Mouse (Mus musculus) liver, postnatal 0 days (tissue): Measurements from ENCODE around the gene Rfx4. TPM values are rescaled to one million over a fixed set of nuclear protein-coding genes. Genes with fewer than 3 reads are reported as not detected.

Experiments
- ATAC-seq: fragments of 200-750 bp; cut with Nextera tagmentation; 2 replicates; pipeline ENCODE4 v1.8.0; 2017; ENCODE audit warnings: mild to moderate bottlenecking, moderate library complexity
- DNase-seq: peaks from one replicate; pipeline ENCODE4 v3.0.0-alpha.2; 2016
- H3K27ac ChIP-seq: fragments of 300-500 bp; sonication (generic); 2 replicates; pipeline ENCODE4 v1.5.1; 2014; ENCODE audit warnings: antibody characterized with exemption, moderate library complexity, mild to moderate bottlenecking, low read depth
- H3K27me3 ChIP-seq: fragments of 300-500 bp; sonication (generic); 2 replicates; pipeline ENCODE4 v1.6.1; 2014; ENCODE audit warnings: low read length, control low read depth, mixed read lengths; ENCODE audit not compliant: insufficient read depth
- H3K36me3 ChIP-seq: fragments of 300-500 bp; sonication (generic); replicated peaks from 2 replicates; pipeline ENCODE4 v1.6.1; 2014; ENCODE audit warnings: mild to moderate bottlenecking, control low read depth, low read length, moderate library complexity, mixed read lengths; ENCODE audit not compliant: insufficient read depth
- H3K4me1 ChIP-seq: fragments of 300-500 bp; sonication (generic); 2 replicates; pipeline ENCODE4 v1.6.1; 2014; ENCODE audit warnings: antibody characterized with exemption, mild to moderate bottlenecking, control low read depth; ENCODE audit not compliant: insufficient read depth
- H3K4me2 ChIP-seq: fragments of 300-500 bp; sonication (generic); 2 replicates; pipeline ENCODE4 v1.6.1; 2014; ENCODE audit warnings: low read depth, mild to moderate bottlenecking, low read length, moderate library complexity, mixed read lengths
- H3K4me3 ChIP-seq: fragments of 300-500 bp; sonication (generic); 2 replicates; pipeline ENCODE4 v1.5.1; 2014; ENCODE audit warnings: low read depth, low read length
- H3K9ac ChIP-seq: fragments of 300-500 bp; sonication (generic); replicated peaks from 2 replicates; pipeline ENCODE4 v1.6.1; 2014; ENCODE audit warnings: mild to moderate bottlenecking, moderate library complexity
- H3K9me3 ChIP-seq: fragments of 300-500 bp; sonication (generic); 2 replicates; pipeline ENCODE4 v1.6.1; 2016; ENCODE audit warnings: mild to moderate bottlenecking, control low read depth, low read length, mixed read lengths
- CTCF ChIP-seq: sonication (generic); IDR thresholded peaks from 2 replicates; pipeline ENCODE4 v1.5.1; 2016; ENCODE audit warnings: antibody characterized with exemption, low read depth
- EP300 ChIP-seq: IDR thresholded peaks from 2 replicates; pipeline ENCODE4 v1.6.1; 2016; ENCODE audit warnings: antibody characterized with exemption, low read depth, mild to moderate bottlenecking
- WGBS: fragments of 180-500 bp; shearing (Covaris S2); extraction: QIAGEN DNeasy Blood & Tissue Kit; methylation state at CpG from one replicate; pipeline ENCODE4 v1.1.7; 2014; ENCODE audit not compliant: insufficient replicate concordance; 5-methylcytosine and 5-hydroxymethylcytosine counted together
- polyA plus RNA-seq: library from polyadenylated mRNA; unstranded; fragments of >200 nt; fragmentation: Nextera tagmentation; extraction: Ambion mirVana; gene quantifications from 2 replicates; pipeline ENCODE4 v1.2.1, GENCODE M21; 2015

The Rfx4 gene
- polyA plus RNA-seq, 1 experiment from 2014 or later, result not detected

DNA sequence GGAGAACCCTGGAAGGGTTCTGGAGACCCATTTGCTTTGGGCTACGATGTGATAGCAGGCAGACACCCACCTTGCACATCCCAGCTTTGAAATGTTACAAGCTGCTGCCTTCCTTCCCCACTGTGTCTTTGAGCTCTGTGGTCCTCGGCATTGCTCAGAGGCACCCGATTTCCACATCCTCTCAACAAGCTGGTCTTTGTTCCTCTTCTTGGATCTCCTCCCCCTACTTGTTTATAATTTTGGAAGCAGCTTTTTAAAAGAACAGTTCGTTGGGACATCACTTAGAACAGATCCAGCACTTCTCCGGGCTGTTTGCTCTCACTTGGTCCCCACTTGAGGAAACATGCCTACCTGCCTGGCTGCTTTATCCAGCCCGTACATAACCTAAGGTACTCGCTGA is 22.1 kb downstream of the Rfx4 start:
- 50% methylated on average over 7 of the region's 7 CpGs for WGBS
- peaks cover 5% of the 10 kb centered on the region; the same call in 1 of the 2 replicates for H3K4me1 ChIP-seq
- ATAC-seq, result no peak
- no peak overlapping the region for H3K4me2 ChIP-seq
- no peak overlapping the region for H3K4me3 ChIP-seq
- no peaks in the 10 kb centered on the region for H3K27me3 ChIP-seq
- no peaks in the 10 kb centered on the region for H3K9me3 ChIP-seq
- no peak overlapping the region for H3K9ac ChIP-seq
- H3K36me3 ChIP-seq, result no peaks in the 10 kb centered on the region
- TF ChIP-seq CTCF (no peak), EP300 (no peak)
- peak overlapping the region; percentile 51; the same call in 1 of the 2 replicates for H3K27ac ChIP-seq
- no peak for DNase-seq

DNA sequence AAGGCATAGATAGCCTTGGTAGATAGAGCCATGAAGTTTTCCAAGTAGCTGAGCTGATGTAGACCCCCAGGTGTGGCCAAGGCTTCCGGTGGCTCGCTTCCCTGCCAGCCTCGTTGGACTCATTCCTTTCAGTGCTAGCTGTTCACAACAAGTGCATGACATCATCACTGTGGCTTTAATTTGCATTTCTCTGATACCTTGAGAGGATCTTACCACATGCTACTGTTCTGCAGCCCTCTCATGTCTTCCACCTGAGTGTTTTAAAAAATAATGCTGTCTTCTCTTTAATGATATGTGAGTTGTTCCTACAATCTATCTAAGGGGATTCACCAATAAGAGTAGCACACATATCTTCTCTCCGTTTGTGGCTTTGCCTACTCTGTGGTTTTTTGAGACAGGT is 25.0 kb downstream of the Rfx4 start:
- 68% methylated on average over 4 of the region's 4 CpGs for WGBS
- no peak overlapping the region for H3K4me2 ChIP-seq
- no peak for ATAC-seq

DNA sequence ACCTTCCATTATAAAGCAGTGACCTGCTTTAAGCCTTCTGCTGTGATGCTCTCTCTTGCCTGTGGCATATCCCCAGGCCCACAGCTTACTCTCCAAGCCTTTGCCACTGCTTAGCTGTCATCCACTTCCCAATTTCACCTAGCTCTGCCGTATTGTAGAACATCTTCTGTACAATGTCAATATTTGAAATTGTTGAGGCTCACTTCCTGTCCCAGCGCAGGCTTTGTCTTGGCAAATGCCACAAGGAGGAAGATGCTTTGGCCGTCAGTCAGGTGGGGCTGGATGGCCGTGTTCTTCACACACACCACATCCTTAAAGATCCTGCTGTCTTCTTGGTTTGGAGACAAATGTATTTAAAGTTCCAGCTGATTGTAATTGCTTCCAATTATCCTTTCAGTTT is 29.5 kb downstream of the Rfx4 start:
- ATAC-seq (no peak), DNase-seq (no peak)
- H3K4me1 ChIP-seq, result no peaks in the 10 kb centered on the region
- no peaks in the 10 kb centered on the region for H3K36me3 ChIP-seq
- H3K9me3 ChIP-seq, result no peaks in the 10 kb centered on the region
- no peak overlapping the region for H3K4me2 ChIP-seq
- no peak overlapping the region for H3K9ac ChIP-seq
- H3K27me3 ChIP-seq, result no peaks in the 10 kb centered on the region
- H3K4me3 ChIP-seq, result no peak overlapping the region
- TF ChIP-seq CTCF (no peak), EP300 (no peak)
- WGBS, result 24% methylated on average over 4 of the region's 4 CpGs
- no peak overlapping the region for H3K27ac ChIP-seq

More for the DNA sequence above, 25.0 kb downstream of the Rfx4 start:
- no peak for TF ChIP-seq CTCF
- no peak for TF ChIP-seq EP300
- no peak for DNase-seq
- H3K9ac ChIP-seq, result no peak overlapping the region
- no peak overlapping the region for H3K27ac ChIP-seq
- H3K4me3 ChIP-seq, result no peak overlapping the region
- no peaks in the 10 kb centered on the region for H3K9me3 ChIP-seq
- no peaks in the 10 kb centered on the region for H3K27me3 ChIP-seq
- H3K4me1 ChIP-seq, result no peaks in the 10 kb centered on the region; the same call in 1 of the 2 replicates
- no peaks in the 10 kb centered on the region for H3K36me3 ChIP-seq

DNA sequence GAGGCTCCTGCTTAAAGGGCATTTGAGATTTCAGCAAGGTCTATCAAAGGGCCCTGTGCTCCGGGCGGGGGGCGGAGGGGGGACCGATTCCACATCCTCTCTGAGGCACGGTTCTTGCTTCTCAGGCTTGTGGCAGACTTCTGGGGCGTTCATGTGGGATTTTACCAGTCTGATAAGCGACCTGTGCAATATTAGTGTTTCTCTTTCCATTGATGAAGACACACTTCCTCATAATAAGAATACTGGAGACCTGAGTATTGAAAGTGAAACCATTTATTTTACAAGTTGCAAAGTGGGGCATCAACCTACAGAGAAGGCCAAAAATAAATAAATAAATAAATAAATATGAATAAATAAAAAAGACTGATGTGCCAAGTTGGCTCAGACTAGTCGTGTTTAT is 34.5 kb downstream of the Rfx4 start:
- Histone ChIP-seq H3K27me3 (no peaks in the 10 kb centered on the region), H3K9ac (no peak overlapping the region), H3K4me2 (no peak overlapping the region), H3K4me1 (no peaks in the 10 kb centered on the region), H3K36me3 (no peaks in the 10 kb centered on the region), H3K9me3 (no peaks in the 10 kb centered on the region), H3K27ac (no peak overlapping the region), H3K4me3 (no peak overlapping the region)
- DNase-seq, result no peak
- TF ChIP-seq EP300, result no peak
- TF ChIP-seq CTCF, result no peak
- ATAC-seq, result no peak
- WGBS, result 61% methylated on average over 8 of the region's 8 CpGs

DNA sequence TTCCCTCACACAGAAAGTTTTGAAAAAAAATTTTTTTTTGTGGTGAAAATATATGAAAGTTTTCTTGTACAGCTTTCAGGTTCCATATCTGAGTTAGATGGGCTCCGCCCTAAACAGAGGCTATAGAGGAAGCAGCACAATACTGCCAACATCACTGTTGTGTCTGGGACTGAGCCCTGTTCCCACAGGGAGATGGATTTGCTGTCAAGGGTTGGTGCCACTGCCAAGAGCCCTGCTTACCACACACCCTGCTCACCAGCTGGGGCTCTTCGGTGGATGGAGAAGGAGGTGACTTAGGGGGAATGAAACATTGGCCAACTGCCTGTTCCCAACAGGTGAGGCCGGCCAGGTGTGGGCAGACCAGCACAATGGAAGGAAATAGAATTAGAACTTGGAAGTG is 35.3 kb downstream of the Rfx4 start:
- Histone ChIP-seq H3K36me3 (no peaks in the 10 kb centered on the region), H3K27ac (no peak overlapping the region), H3K4me1 (no peaks in the 10 kb centered on the region), H3K4me3 (no peak overlapping the region), H3K9me3 (no peaks in the 10 kb centered on the region), H3K9ac (no peak overlapping the region), H3K27me3 (no peaks in the 10 kb centered on the region), H3K4me2 (no peak overlapping the region)
- TF ChIP-seq EP300, result no peak
- no peak for TF ChIP-seq CTCF
- WGBS, result 71% methylated on average over 3 of the region's 3 CpGs
- ATAC-seq (no peak), DNase-seq (no peak)

DNA sequence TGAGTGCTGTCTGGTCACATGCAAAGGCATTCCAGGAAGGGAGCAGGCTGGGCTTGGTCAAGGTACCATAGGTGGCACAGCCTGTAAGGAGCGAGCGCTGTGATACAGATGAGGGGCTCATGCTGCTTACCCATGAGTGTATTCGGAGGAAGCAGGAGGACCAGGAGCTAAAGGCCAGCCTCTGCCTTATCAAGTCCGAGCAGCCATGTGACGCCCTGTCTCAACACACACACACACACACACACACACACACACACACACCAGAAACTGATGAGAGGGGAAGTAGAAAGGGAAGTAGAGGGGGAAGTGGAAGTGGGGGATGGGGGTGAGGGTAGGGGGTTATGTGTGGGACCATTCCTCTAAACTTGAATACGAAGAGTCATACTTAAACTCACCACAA is 45.7 kb downstream of the Rfx4 start:
- Histone ChIP-seq H3K4me3 (no peak overlapping the region), H3K4me1 (0 out of 2 replicates have a peak, but pooled peaks cover 4% of the 10 kb centered on the region), H3K36me3 (no peaks in the 10 kb centered on the region), H3K27ac (no peak overlapping the region), H3K4me2 (no peak overlapping the region), H3K27me3 (no peaks in the 10 kb centered on the region), H3K9ac (no peak overlapping the region), H3K9me3 (no peaks in the 10 kb centered on the region)
- DNase-seq (no peak), ATAC-seq (no peak)
- no peak for TF ChIP-seq EP300
- TF ChIP-seq CTCF, result no peak
- WGBS, result 32% methylated on average over 6 of the region's 6 CpGs
